Mouse (Mus musculus) T-cell, adult 2 months (primary cell): ENCODE measurements at regions not wholly inside any gene's neighbourhood (a gene's known extent, or its start where the extent isn't known, plus 50 kb on each side); places are given as distances from the start of the nearest gene placed in this dataset.
"Not testable (repeated sequence)": the region's sequence is repeated elsewhere in the genome, so short reads cannot be mapped to it uniquely, and the experiment has no call there.

ENCODE experiments used
- DNase-seq: peaks from one replicate; pipeline ENCODE4 v3.0.0; 2022; ENCODE audit warnings: low spot score

- DNase-seq, result no peak
Observed at GRCm38 (mm10) chr2:146724142-146724679, 131.5 kb upstream of the Kiz start.

- no peak for DNase-seq
Observed at GRCm38 (mm10) chr2:146724924-146725555, 130.6 kb upstream of the Kiz start.

- no peak for DNase-seq
Observed at GRCm38 (mm10) chr2:146728693-146729092, 127.0 kb upstream of the Kiz start.

- no peak for DNase-seq
Observed at GRCm38 (mm10) chr2:146731081-146731480, 124.6 kb upstream of the Kiz start.

- not testable (repeated sequence) for DNase-seq
Observed at GRCm38 (mm10) chr2:146732891-146733290, 122.8 kb upstream of the Kiz start.

GRCm38 (mm10) chr2:146744396-146744795 is 111.3 kb upstream of the Kiz start:
- DNase-seq, result no peak

GRCm38 (mm10) chr2:146745012-146745682 is 110.5 kb upstream of the Kiz start:
- no peak for DNase-seq

GRCm38 (mm10) chr2:146745683-146746047 is 110.0 kb upstream of the Kiz start:
- DNase-seq, result no peak

- DNase-seq, result no peak
Observed at GRCm38 (mm10) chr2:146753988-146754387, 101.7 kb upstream of the Kiz start.

- no peak for DNase-seq
Observed at GRCm38 (mm10) chr2:146763522-146764144, 92.0 kb upstream of the Kiz start.

- DNase-seq, result no peak
Observed at GRCm38 (mm10) chr2:146764313-146765255, 91.1 kb upstream of the Kiz start.

- no peak for DNase-seq
Observed at GRCm38 (mm10) chr2:146774876-146775275, 80.8 kb upstream of the Kiz start.

GRCm38 (mm10) chr2:146787132-146787810 is 68.4 kb upstream of the Kiz start:
- no peak for DNase-seq

- DNase-seq, result no peak
Observed at GRCm38 (mm10) chr2:146787811-146788455, 67.7 kb upstream of the Kiz start.

- no peak for DNase-seq
Observed at GRCm38 (mm10) chr2:146792844-146793420, 62.7 kb upstream of the Kiz start.

GRCm38 (mm10) chr2:146802973-146803372 is 52.7 kb upstream of the Kiz start:
- DNase-seq, result no peak
